Mouse (Mus musculus): ENCODE results near the gene Dtd1. TPM values are rescaled to one million over a fixed set of nuclear protein-coding genes. Genes with fewer than 3 reads are reported as not detected.

Gene Dtd1
- polyA plus RNA-seq, 1 experiment: 25.5 TPM

DNA sequence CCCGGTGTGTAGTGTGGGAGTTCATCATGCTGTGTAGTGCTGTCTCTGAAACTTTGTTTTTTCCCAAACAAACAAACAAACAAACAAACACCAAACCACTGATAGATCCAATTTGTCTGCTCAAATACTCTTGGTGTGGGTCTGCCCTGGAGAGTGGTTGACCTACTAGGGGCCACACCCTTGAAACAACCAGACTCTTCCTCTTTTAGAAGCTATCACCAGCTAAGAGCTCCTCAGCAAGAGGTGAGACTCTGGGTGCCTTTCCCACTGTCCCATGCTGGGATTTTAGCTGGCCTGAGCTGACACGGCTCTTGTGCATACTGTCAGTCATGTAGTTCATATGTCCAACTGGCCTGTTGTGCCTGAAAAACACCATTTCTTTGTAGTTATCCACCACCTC, 145.6 kb downstream of the Dtd1 start:
- H3K27ac ChIP-seq (ENCODE audit: insufficient read depth, low read depth, low read length): no peak overlapping the region
- no peak overlapping the region for H3K4me3 ChIP-seq (ENCODE audit: insufficient read depth, low read depth, low read length)
- H3K4me1 ChIP-seq (ENCODE audit: control insufficient read depth, insufficient read depth, low read length): no peaks in the 10 kb centered on the region
- H3K27me3 ChIP-seq (replicated peaks; ENCODE audit: control insufficient read depth, insufficient read depth, low read length): no peaks in the 10 kb centered on the region
- H3K36me3 ChIP-seq (ENCODE audit: control insufficient read depth, insufficient read depth, low read length): no peaks in the 10 kb centered on the region
- TF ChIP-seq CTCF (conservative IDR thresholded peaks at IDR 0.05; ENCODE audit: insufficient read depth, insufficient read length, low read depth, low read length): no peak
- no peak for TF ChIP-seq POLR2A (IDR thresholded peaks at IDR 0.05; ENCODE audit: low read depth, low read length)
- WGBS: 92% methylated on average over 2 of the region's 2 CpGs
- DNase-seq: no peak

GRCm38 (mm10) chr2:144746046-144746783, 146.5 kb downstream of the Dtd1 start:
- 68% methylated on average over 4 of the region's 4 CpGs for WGBS
- Histone ChIP-seq H3K4me1 (ENCODE audit: control insufficient read depth, insufficient read depth, low read length) (no peaks in the 10 kb centered on the region), H3K36me3 (ENCODE audit: control insufficient read depth, insufficient read depth, low read length) (no peaks in the 10 kb centered on the region), H3K27ac (ENCODE audit: insufficient read depth, low read depth, low read length) (no peak overlapping the region), H3K4me3 (ENCODE audit: insufficient read depth, low read depth, low read length) (no peak overlapping the region), H3K27me3 (replicated peaks; ENCODE audit: control insufficient read depth, insufficient read depth, low read length) (no peaks in the 10 kb centered on the region)
- TF ChIP-seq CTCF (conservative IDR thresholded peaks at IDR 0.05; ENCODE audit: insufficient read depth, insufficient read length, low read depth, low read length) (no peak), POLR2A (IDR thresholded peaks at IDR 0.05; ENCODE audit: low read depth, low read length) (no peak)
- DNase-seq: no peak

- DNase-seq: no peak
These were observed 153.9 kb downstream of the Dtd1 start for GRCm38 (mm10) chr2:144753604-144754003.

GRCm38 (mm10) chr2:144755016-144755415, 155.3 kb downstream of the Dtd1 start:
- DNase-seq: no peak
- no peak overlapping the region for H3K27ac ChIP-seq (ENCODE audit: insufficient read depth, low read depth, low read length)
- WGBS: 98% methylated on average over 2 of the region's 2 CpGs
- no peak overlapping the region for H3K4me3 ChIP-seq (ENCODE audit: insufficient read depth, low read depth, low read length)
- no peaks in the 10 kb centered on the region for H3K27me3 ChIP-seq (replicated peaks; ENCODE audit: control insufficient read depth, insufficient read depth, low read length)
- H3K36me3 ChIP-seq (ENCODE audit: control insufficient read depth, insufficient read depth, low read length): no peaks in the 10 kb centered on the region
- TF ChIP-seq CTCF (conservative IDR thresholded peaks at IDR 0.05; ENCODE audit: insufficient read depth, insufficient read length, low read depth, low read length): no peak
- no peak for TF ChIP-seq POLR2A (IDR thresholded peaks at IDR 0.05; ENCODE audit: low read depth, low read length)
- no peaks in the 10 kb centered on the region for H3K4me1 ChIP-seq (ENCODE audit: control insufficient read depth, insufficient read depth, low read length)

More at GRCm38 (mm10) chr2:144753604-144754003, 153.9 kb downstream of the Dtd1 start:
- Histone ChIP-seq H3K36me3 (ENCODE audit: control insufficient read depth, insufficient read depth, low read length) (no peaks in the 10 kb centered on the region), H3K27ac (ENCODE audit: insufficient read depth, low read depth, low read length) (no peak overlapping the region), H3K4me3 (ENCODE audit: insufficient read depth, low read depth, low read length) (no peak overlapping the region), H3K27me3 (replicated peaks; ENCODE audit: control insufficient read depth, insufficient read depth, low read length) (no peaks in the 10 kb centered on the region), H3K4me1 (ENCODE audit: control insufficient read depth, insufficient read depth, low read length) (no peaks in the 10 kb centered on the region)
- WGBS: 65% methylated on average over 6 of the region's 6 CpGs
- TF ChIP-seq CTCF (conservative IDR thresholded peaks at IDR 0.05; ENCODE audit: insufficient read depth, insufficient read length, low read depth, low read length) (no peak), POLR2A (IDR thresholded peaks at IDR 0.05; ENCODE audit: low read depth, low read length) (no peak)

DNA sequence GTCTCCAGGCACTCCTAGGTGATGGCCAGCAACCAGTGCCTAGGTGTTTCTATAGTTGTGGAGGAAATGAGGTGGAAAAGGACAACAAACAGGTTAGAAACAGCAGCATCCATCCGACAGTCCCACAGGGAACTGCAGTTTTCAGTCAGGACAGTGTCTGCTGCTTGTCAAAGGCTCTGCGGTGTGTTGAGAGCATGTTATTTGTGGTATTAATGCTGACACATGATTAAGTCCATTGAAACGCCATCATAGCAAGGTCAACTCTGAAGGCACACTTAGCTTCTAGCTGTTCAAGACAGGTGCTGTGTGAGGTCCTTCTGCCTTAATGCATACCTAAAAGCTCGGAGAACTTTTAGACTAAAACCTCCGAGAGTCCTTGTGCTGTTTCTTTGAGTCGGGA, 161.0 kb downstream of the Dtd1 start:
- 85% methylated on average over 6 of the region's 6 CpGs for WGBS
- no peak for DNase-seq
- Histone ChIP-seq H3K4me3 (ENCODE audit: insufficient read depth, low read depth, low read length) (no peak overlapping the region), H3K4me1 (ENCODE audit: control insufficient read depth, insufficient read depth, low read length) (no peaks in the 10 kb centered on the region), H3K27ac (ENCODE audit: insufficient read depth, low read depth, low read length) (no peak overlapping the region), H3K27me3 (replicated peaks; ENCODE audit: control insufficient read depth, insufficient read depth, low read length) (no peaks in the 10 kb centered on the region), H3K36me3 (ENCODE audit: control insufficient read depth, insufficient read depth, low read length) (no peaks in the 10 kb centered on the region)
- no peak for TF ChIP-seq CTCF (conservative IDR thresholded peaks at IDR 0.05; ENCODE audit: insufficient read depth, insufficient read length, low read depth, low read length)
- no peak for TF ChIP-seq POLR2A (IDR thresholded peaks at IDR 0.05; ENCODE audit: low read depth, low read length)

DNA sequence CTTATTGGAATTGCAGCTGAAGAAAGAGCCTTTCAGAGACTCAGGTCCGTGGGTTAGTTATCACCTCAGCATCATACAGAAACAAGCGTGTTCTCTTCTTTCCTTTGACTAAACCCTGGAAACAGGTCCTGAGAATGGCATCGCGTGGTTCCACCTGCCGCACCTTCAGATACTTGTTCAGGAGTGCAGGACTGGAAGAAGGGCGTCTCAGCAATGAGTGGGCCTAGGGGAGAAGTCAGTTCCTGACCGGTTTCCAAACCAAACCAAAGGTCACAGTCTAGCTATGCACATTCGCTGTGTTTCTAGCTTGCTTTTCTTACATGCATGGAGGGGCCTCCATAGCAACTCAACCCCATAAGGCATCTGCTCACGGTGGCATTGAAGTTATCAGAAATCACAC, 164.0 kb downstream of the Dtd1 start:
- Histone ChIP-seq H3K4me3 (ENCODE audit: insufficient read depth, low read depth, low read length) (no peak overlapping the region), H3K27me3 (replicated peaks; ENCODE audit: control insufficient read depth, insufficient read depth, low read length) (no peaks in the 10 kb centered on the region), H3K4me1 (ENCODE audit: control insufficient read depth, insufficient read depth, low read length) (no peaks in the 10 kb centered on the region), H3K36me3 (ENCODE audit: control insufficient read depth, insufficient read depth, low read length) (no peaks in the 10 kb centered on the region), H3K27ac (ENCODE audit: insufficient read depth, low read depth, low read length) (no peak overlapping the region)
- no peak for TF ChIP-seq POLR2A (IDR thresholded peaks at IDR 0.05; ENCODE audit: low read depth, low read length)
- no peak for TF ChIP-seq CTCF (conservative IDR thresholded peaks at IDR 0.05; ENCODE audit: insufficient read depth, insufficient read length, low read depth, low read length)
- no peak for DNase-seq
- 91% methylated on average over 9 of the region's 9 CpGs for WGBS

DNA sequence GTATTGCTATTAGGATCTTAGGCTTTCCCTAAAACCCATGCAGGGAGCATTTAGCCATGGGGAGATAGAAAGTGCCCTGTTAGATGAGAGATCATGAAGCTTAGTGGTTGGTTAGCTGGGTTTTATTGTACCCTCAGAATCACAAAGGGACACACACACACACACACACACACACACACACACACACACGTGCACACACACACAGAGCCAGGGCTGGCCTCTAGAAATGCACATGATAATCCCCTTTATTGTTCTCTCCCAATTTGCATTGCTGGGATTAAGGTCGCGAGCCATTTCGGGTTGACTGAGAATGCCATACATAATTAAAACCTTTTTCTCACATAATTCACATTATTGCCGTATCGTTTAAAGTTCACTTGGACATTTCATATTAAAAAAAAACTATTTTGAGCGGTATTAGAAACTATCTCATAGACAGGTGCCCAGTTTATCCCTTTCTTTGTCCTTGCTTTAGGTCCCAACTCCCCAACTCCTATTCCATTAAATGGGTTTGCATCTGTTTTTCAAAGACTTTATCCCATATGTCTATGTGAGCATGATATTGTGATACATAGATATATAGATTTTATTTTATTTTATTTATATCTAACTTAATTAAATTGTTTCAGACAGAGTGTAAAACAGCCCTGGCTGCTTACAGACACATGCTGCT, 164.6 kb downstream of the Dtd1 start:
- H3K27me3 ChIP-seq (replicated peaks; ENCODE audit: control insufficient read depth, insufficient read depth, low read length): no peaks in the 10 kb centered on the region
- 88% methylated on average over 7 of the region's 7 CpGs for WGBS
- no peaks in the 10 kb centered on the region for H3K36me3 ChIP-seq (ENCODE audit: control insufficient read depth, insufficient read depth, low read length)

More for the DNA sequence above, 164.6 kb downstream of the Dtd1 start:
- TF ChIP-seq CTCF (conservative IDR thresholded peaks at IDR 0.05; ENCODE audit: insufficient read depth, insufficient read length, low read depth, low read length) (no peak), POLR2A (IDR thresholded peaks at IDR 0.05; ENCODE audit: low read depth, low read length) (no peak)
- Histone ChIP-seq H3K4me3 (ENCODE audit: insufficient read depth, low read depth, low read length) (no peak overlapping the region), H3K27ac (ENCODE audit: insufficient read depth, low read depth, low read length) (no peak overlapping the region), H3K4me1 (ENCODE audit: control insufficient read depth, insufficient read depth, low read length) (no peaks in the 10 kb centered on the region)
- no peak for DNase-seq

Measured in kidney, adult 2 months (tissue).